ENCODE assay signal across 8 mouse cellular contexts in genomic region chr14:27022876-27023275, GRCm38 (mm10). TPM values are rescaled to one million over a fixed set of nuclear protein-coding genes. Genes with fewer than 3 reads are reported as not detected.
DNase-seq lines count a peak whose midpoint lies in the region; TF ChIP-seq lines count a peak whose summit lies in the region.

No protein-coding gene starts in this region.

- intact Hi-C loops in heart, postnatal 14 days (cut with DNase I) = loop anchor here (5.0 kb wide), 2 partner anchors 41 to 236 kb away; no protein-coding TSS in a partner anchor

- TF ChIP-seq CTCF in brain, embryonic 14.5 days (IDR thresholded peaks at IDR 0.05; ENCODE audit: borderline replicate concordance, extremely low read depth, insufficient read depth, insufficient read length) = peak; percentile 72

- H3K9me3 ChIP-seq in heart, embryonic 10.5 days = no peaks in the 10 kb centered on the region

- TF ChIP-seq POLR2A in brain, embryonic 14.5 days (IDR thresholded peaks at IDR 0.05; ENCODE audit: borderline replicate concordance, extremely low read depth, insufficient read depth, insufficient read length, poor library complexity, severe bottlenecking) = no peak

- no peak overlapping the region for H3K4me3 ChIP-seq in heart, embryonic 10.5 days

- WGBS in heart, embryonic 10.5 days = 45% methylated on average over 11 of the region's 11 CpGs

- H3K27ac ChIP-seq in heart, embryonic 10.5 days = no peak overlapping the region

- peaks cover 3% of the 10 kb centered on the region; the same call in 1 of the 2 replicates for H3K4me1 ChIP-seq in heart, embryonic 10.5 days

- DNase-seq in heart, postnatal 14 days = peak; percentile 46 to 74
- DNase-seq in heart, embryonic 10.5 days (ENCODE audit: low spot score) = no peak
- peak; percentile 65 for DNase-seq in urinary bladder, postnatal 14 days (ENCODE audit: low spot score)
- no peak for DNase-seq in urinary bladder, postnatal 10 days (ENCODE audit: low spot score)
- peak; percentile 32 for DNase-seq in brain, embryonic 14.5 days (ENCODE audit: low read depth)
- DNase-seq in kidney, postnatal 36 days = peak; percentile 65 to 87
- peak; percentile 67 for DNase-seq in retina, postnatal 1 day
- DNase-seq in frontal cortex, postnatal 14 days (ENCODE audit: low spot score in 2 of 2) = no peak

- no peaks in the 10 kb centered on the region for H3K36me3 ChIP-seq in heart, embryonic 10.5 days

- H3K27me3 ChIP-seq in heart, embryonic 10.5 days (ENCODE audit: insufficient read depth, poor library complexity, severe bottlenecking) = no peaks in the 10 kb centered on the region

RNA-seq across cellular contexts. Expression of gene Il17rd, which starts 15.9 kb away (rescaled TPM):
- total RNA-seq in heart, postnatal 14 days (2021) = 1 to 10 TPM; 6.5 to 7.2 TPM
- 2.6 and 3.0 TPM in 2 replicates for polyA plus RNA-seq in heart, embryonic 10.5 days (2016; fragmentation: Nextera tagmentation; extraction: Ambion mirVana)
- 4.7 and 7.4 TPM in 2 replicates for polyA plus RNA-seq in brain, embryonic 14.5 days (2012; rRNA removed)

RNA-seq across cellular contexts. Expression of gene Hesx1, which starts 28.7 kb away (rescaled TPM):
- not detected for total RNA-seq in heart, postnatal 14 days (2021)
- polyA plus RNA-seq in heart, embryonic 10.5 days (2016; fragmentation: Nextera tagmentation; extraction: Ambion mirVana) = 1.5 and 1.9 TPM in 2 replicates
- 0.22 TPM in 1 of 2 replicates, not detected in the other for polyA plus RNA-seq in brain, embryonic 14.5 days (2012; rRNA removed)

RNA-seq across cellular contexts. Expression of gene Appl1, which starts 51.8 kb away (rescaled TPM):
- 10 to 100 TPM; 22.9 TPM for total RNA-seq in heart, postnatal 14 days (2021)
- polyA plus RNA-seq in heart, embryonic 10.5 days (2016; fragmentation: Nextera tagmentation; extraction: Ambion mirVana) = 26.3 and 29.7 TPM in 2 replicates
- polyA plus RNA-seq in brain, embryonic 14.5 days (2012; rRNA removed) = 31.5 and 32.1 TPM in 2 replicates

Comparison
In these comparisons a context has a peak if more than half of its experiments do, and no peak if none do; other contexts are left out.
1. DNase-seq: peak in heart, postnatal 14 days (2 of 2), urinary bladder, postnatal 14 days (single experiment), brain, embryonic 14.5 days (single experiment), kidney, postnatal 36 days (2 of 2) and retina, postnatal 1 day (single experiment); none in heart, embryonic 10.5 days (single experiment), urinary bladder, postnatal 10 days (single experiment) and frontal cortex, postnatal 14 days (0 of 2).